Mouse (Mus musculus) heart, postnatal 0 days (tissue): Measurements from ENCODE around the gene Nek9.

ENCODE experiments used
- CTCF ChIP-seq: IDR thresholded peaks from 2 replicates; pipeline ENCODE4 v1.5.1; 2016; ENCODE audit warnings: antibody characterized with exemption, control low read depth, low read depth
- EP300 ChIP-seq: IDR thresholded peaks from 2 replicates; pipeline ENCODE4 v1.6.1; 2016; ENCODE audit warnings: antibody characterized with exemption, low read depth

DNA sequence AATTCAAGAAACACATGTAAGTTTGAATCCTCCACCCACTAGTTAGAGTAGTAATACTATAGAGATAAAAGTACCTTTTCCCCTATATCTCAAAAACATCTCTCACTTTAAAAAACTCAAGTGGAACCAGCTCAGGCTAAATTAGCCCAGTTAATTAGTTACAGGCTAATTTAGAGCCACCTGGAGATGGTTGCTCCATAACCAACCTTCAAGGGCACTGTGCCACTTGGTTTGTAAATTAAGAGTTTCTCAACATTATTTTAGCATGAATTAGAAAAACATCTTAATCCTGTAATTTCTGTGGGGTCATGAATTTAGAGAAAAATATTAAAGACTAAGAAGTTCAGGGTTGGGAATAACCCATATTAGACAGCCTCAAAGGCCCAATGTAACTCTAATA, 47.6 kb downstream of the Nek9 start:
- TF ChIP-seq CTCF (no peak), EP300 (no peak)
